Mouse (Mus musculus) skeletal muscle tissue, adult 2 months (tissue): ENCODE measurements around the gene Lactbl1.

Experiments used
- DNase-seq: peaks from one replicate; pipeline ENCODE4 v3.0.0-alpha.2; 2012; ENCODE audit warnings: low read depth, low spot score

The Lactbl1 gene

DNA sequence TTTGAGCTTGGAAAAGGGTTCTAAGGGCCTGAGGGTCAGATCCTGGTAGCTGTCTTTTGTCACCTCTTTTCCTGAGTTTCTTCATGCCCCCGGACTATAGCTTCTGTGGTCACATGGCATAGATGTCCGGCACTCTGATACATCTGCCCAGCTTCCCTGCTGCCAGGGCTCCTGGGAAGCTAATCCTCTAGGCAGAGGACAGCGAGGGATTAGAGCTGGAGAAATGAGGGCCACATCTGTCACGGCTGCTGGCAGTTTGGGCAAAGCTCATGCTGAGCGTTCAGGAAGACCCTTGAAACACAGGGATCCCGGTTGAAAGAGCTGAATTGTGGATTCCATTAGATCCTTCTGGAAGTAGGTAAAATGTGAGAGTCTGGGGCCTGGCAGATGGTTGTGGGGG is at the start of gene Lactbl1:
Gene Lactbl1 (plus strand): TSS at position 234 of the 400 bp plus-strand sequence.
- no peak for DNase-seq

DNA sequence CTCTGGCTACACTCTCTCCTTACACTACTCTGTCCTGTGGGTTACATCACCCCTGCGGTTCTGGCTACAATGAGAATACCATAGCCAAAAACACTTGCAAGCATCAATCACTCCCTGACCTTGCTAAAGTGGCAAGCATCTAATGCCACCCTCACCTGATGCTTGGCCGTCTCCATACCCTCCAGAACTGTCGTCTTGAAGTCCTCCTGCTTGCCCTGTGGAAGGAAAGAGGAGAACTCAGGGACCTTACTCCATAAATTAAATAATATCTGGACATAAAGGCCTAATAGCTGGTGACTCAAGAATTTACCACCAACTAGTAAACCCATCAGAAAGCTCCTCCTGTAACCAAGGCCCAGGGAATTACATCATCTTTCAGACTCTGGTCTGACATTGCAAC is 40.5 kb upstream of the Lactbl1 start:
- no peak for DNase-seq

GRCm38 (mm10) chr4:136587221-136587827 is 35.1 kb upstream of the Lactbl1 start:
- DNase-seq = no peak

DNA sequence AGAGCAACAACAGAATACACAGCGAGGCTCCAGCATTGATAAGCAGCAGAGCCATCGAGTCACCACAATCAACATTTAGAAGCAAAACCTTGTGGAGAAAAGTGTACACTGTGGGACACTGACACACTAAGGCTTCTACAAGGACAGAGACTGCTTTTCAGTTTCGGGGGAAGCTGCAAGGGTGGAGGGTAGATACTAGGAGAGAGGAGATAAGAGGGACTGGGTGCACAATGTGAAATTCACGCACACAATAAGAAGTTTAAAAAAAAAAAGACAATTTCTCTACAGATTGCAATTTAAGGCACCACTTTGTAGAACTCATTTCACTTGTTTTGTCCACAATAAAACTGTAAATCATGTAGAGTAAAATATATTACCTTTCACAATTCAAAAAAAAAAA is 34.4 kb upstream of the Lactbl1 start:
- no peak for DNase-seq

GRCm38 (mm10) chr4:136592111-136592510 is 30.3 kb upstream of the Lactbl1 start:
- DNase-seq = no peak

DNA sequence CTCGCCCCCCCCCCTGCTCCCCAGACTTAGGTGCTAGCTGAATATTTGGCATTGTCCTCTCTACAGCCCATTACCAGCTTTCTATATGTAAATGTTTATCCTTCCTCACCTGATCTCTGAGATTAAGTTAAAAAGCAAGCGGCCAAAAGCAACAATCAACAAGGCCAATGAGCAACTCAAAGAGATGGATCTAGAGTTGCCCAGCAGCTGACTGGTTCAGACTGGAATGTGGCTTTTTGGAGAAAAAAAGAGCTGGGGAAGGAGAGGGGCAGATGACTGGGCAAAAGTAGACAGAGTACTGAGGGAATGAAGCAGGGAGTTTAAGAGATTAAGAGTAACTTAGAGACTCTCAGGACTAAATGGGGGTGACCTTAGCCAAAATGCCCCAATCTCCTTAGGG is 28.4 kb upstream of the Lactbl1 start:
- DNase-seq = no peak

GRCm38 (mm10) chr4:136595221-136595620 is 27.2 kb upstream of the Lactbl1 start:
- no peak for DNase-seq

DNA sequence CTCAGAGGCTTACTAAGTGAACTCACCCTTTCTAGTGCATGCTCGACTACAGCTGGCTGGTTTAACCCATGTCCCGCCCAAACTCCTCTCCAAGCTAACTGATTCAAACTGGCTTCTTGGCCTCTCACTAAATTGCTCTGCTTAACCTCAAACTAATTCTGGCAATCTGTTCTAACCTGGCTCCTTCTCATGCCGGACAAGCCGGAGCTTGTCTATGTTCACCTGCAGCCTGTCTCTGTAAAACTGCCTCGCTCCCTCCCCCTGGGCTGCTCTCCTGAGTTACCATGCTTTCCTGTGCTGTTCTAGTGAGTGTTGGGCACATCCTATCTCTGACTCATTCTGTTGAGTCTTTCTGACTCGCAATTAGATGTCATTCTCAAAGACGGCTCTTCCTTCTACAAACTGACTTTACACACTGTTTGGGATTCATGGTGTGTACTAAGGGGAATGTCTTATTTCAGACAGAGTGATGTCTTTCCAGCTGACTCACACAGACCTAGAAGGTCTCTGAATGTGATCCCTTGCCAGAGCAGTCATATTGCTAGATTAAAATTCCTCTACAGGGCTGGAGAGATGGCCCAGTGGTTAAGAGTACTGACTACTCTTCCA is 24.0 kb upstream of the Lactbl1 start:
- DNase-seq = no peak

DNA sequence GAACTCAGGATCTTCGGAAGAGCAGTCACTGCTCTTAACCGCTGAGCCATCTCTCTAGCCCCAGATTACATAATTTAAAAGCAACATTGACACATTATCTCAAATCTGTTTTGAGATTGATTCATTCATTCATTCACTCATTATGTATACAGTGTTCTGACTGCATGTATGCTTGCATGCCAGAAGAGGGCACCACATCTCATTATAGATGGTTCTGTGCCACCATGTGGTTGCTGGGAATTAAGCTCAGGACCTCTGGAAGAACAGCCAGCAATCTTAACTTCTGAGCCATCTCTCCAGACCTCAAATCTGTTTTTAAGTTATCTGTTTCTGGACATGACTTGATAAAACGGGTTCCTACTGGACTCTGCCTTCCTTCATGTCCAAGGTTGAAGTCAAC is 22.6 kb upstream of the Lactbl1 start:
- DNase-seq = no peak

- no peak for DNase-seq
These were observed 21.9 kb upstream of the Lactbl1 start for GRCm38 (mm10) chr4:136600536-136600935.

DNA sequence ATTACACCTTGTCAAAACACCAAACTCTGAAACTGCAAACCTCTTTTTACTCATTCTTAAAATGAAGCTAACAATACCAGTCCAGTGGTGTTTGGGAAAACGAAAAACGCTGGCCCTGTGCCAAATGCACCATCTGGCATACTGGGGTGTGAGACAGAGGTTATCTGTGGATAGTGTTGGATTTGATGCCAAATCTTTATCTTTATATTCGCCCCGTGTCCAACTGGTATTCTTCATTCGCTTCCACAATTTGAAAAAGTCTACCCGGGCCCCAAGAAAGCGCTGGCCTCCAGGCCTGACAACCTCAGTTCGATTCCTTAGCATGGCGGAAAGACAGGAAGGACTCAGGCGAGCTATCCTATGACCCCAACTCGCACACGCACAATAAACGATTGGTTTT is 20.9 kb upstream of the Lactbl1 start:
- peak; percentile 18 for DNase-seq

GRCm38 (mm10) chr4:136602018-136602554 is 20.3 kb upstream of the Lactbl1 start:
- no peak for DNase-seq

DNA sequence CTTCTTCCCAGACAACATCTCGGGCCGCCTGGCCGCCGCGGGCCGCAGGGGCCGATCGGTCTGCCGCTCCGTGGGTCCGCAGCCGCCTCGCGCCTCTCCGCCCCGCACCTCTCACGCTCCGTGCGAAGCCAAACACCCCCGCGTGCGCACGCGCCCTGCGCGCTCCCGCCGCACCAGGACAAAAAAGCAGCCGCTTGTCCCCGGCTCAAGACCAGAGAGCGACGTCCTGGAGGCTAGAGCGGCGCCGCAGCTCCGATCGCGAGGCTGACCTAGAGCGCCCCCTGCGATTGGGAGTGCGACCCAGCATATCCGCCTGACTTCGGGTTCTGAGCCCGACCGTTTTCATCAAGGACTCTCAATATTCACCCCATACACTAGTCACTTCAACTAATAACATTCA is 19.9 kb upstream of the Lactbl1 start, which contains the start of gene Kdm1a:
Gene Kdm1a (minus strand): TSS at position 156 of the 400 bp plus-strand sequence.
- peak; percentile 90 for DNase-seq

GRCm38 (mm10) chr4:136605756-136606485 is 16.5 kb upstream of the Lactbl1 start:
- no peak for DNase-seq

DNA sequence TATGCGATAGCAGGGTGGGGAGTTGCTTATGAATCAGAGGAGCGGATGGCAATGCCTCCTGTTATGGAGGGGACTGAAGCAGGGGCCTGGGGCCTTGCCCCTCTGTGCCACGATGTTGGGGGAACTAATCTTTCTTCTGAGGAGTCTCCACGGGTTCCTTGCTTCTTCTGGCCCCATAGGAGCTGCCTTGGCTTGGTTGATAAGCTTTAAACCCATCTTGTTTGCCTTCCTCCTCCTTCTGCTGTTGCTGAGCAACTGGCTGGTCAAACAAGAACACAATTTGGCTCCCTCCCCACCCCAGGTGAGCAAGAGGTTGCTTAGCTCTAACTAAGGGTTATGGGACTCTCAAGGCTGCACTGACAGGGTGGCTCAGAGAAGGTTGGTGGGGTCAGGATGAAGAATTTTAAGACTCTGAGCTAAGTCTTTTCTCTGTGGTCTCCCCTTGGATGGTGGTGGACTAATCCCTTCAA is 12.0 kb upstream of the Lactbl1 start, which contains the start of gene Tex46:
Gene Tex46 (plus strand): TSS at position 51 of the 470 bp plus-strand sequence.
- DNase-seq = no peak

DNA sequence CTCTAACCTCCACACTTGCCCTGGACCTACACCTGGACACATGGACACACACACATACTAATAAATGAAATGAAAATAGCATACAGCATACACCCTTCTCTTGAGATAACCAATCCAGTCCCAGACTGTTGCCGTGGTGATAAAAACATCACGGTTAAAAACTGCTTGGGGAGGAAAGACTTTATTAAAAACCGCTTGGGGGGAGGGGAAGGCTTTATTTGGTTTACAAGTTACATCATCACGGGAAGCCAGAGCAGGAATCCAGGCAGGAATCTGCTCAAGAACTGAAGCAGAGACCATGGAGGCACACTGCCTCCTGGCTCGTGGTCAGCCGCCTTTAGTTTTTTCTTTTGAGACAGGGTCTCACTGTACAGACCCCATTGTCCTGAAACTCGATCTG is 8.8 kb upstream of the Lactbl1 start:
- no peak for DNase-seq

GRCm38 (mm10) chr4:136621336-136621735 is 1.1 kb upstream of the Lactbl1 start:
- DNase-seq = no peak

- no peak for DNase-seq
These were observed 465 bp upstream of the Lactbl1 start for GRCm38 (mm10) chr4:136621956-136622355.

GRCm38 (mm10) chr4:136626590-136626989 is 4.2 kb downstream of the Lactbl1 start:
- DNase-seq = no peak

GRCm38 (mm10) chr4:136631237-136631994 is 9.0 kb downstream of the Lactbl1 start:
- DNase-seq = peak; percentile 10

- DNase-seq = no peak
These were observed 13.6 kb downstream of the Lactbl1 start for GRCm38 (mm10) chr4:136635995-136636394.

DNA sequence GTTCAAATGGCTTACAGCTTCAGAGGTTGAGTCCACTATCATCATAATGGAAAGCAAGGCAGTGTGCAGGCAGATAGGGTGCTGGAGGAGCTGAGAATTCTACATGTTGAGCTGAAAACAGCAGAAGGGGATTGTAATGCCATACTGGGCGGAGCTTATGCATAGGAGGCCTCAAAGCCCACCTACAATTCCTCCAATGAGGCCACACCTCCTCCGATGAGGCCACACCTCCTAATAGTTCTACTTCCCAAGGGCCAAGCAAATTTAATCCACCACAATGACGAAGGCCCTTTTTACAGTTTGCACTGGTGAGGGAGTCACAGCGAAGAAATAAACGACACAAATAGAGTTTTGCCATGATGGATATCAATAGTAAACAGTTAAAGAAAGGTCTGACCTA is 14.1 kb downstream of the Lactbl1 start:
- no peak for DNase-seq
